ENCODE assay signal across 13 mouse cellular contexts in the genomic region with DNA sequence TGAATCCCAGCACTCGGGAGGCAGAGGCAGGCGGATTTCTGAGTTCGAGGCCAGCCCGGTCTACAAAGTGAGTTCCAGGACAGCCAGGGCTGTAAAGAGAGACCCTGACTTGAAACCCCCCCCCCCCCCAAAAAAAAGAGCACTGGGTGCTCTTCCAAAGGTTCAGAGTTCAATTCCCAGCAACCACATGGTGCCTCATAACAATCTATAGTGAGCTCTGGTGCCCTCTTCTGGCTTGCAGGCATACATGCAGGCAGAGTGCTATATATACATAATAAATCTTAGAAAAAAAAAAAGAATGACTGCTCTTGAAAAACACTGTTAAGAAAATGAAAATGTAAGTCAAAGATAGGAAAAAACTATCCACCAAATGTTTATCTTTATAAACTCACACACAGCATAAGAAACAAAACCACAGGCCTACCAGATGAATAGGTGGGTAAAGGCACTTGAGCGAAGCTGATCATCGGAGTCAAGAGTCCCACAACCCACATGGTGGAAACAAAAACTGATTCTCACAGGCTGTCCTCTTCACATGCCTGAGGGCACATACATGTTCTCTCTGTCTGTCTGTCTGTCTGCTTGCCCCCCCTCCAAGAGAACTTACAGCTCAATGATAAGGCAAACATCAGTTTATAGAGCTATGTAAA. TPM values are rescaled to one million over a fixed set of nuclear protein-coding genes. Genes with fewer than 3 reads are reported as not detected.
DNase-seq lines count a peak whose midpoint lies in the region; ATAC-seq and TF ChIP-seq lines count a peak whose summit lies in the region.
"Had no signal": no experiment of that assay in that cellular context is flagged by ENCODE, and none has a peak within 500 bp of the region (broad histone marks: within the 10 kb centered on the region; RNA-seq: fewer than 3 reads in every experiment).

No protein-coding gene starts in this region.

- DNase-seq in thymus, adult 2 months: peak; percentile 17
- DNase-seq in thymus, postnatal 36 days: no peak
- no peak for DNase-seq in Patski (ENCODE audit: low read depth, low spot score)
- peak; percentile 51 for DNase-seq in naive thymus-derived CD4-positive, alpha-beta T cell, adult 2 months (ENCODE audit: low read depth)
- no peak for DNase-seq in cerebellum, postnatal 10 days
- DNase-seq in heart, adult 9 months (ENCODE audit: low spot score in 2 of 2): no peak
- DNase-seq: heart, adult 18-20 months; left cerebral cortex, postnatal 4 days had no signal

- CTCF ChIA-PET in Patski (lab: Charles Lee): interaction anchor here (0.7 to 0.9 kb wide), 3 partner anchors 8 to 132 kb away, joined by 3 read pairs; no protein-coding TSS in a partner anchor

- TF ChIP-seq CTCF in intestine, postnatal 0 days (IDR thresholded peaks at IDR 0.05; ENCODE audit: low read depth): peak; percentile 40; the same call in 1 of the 2 replicates
- no peak for TF ChIP-seq CTCF in thymus, adult 2 months (IDR thresholded peaks at IDR 0.05; ENCODE audit: borderline replicate concordance, control insufficient read depth, extremely low read depth, insufficient read depth, low read length, poor library complexity)
- peak; percentile 22 for TF ChIP-seq CTCF in Patski (IDR thresholded peaks at IDR 0.05)

- no peak overlapping the region for H3K4me3 ChIP-seq in intestine, postnatal 0 days (ENCODE audit: low read depth, low read length)
- H3K4me3 ChIP-seq in intestine, embryonic 15.5 days (replicated peaks): no peak overlapping the region
- no peak overlapping the region for H3K4me3 ChIP-seq in thymus, adult 2 months (ENCODE audit: control insufficient read depth, insufficient read depth, low read length)
- H3K4me3 ChIP-seq: embryonic facial prominence, embryonic 13.5 days; liver, embryonic 15.5 days had no signal

- no peaks in the 10 kb centered on the region for H3K27me3 ChIP-seq in intestine, postnatal 0 days (replicated peaks; ENCODE audit: control insufficient read depth, insufficient read depth, low read length)
- no peaks in the 10 kb centered on the region for H3K27me3 ChIP-seq in intestine, embryonic 15.5 days (replicated peaks)
- no peaks in the 10 kb centered on the region for H3K27me3 ChIP-seq in thymus, adult 2 months (ENCODE audit: control insufficient read depth, insufficient read depth, low read length)
- H3K27me3 ChIP-seq in Patski: no peaks in the 10 kb centered on the region
- H3K27me3 ChIP-seq: embryonic facial prominence, embryonic 13.5 days; liver, embryonic 15.5 days had no signal

- H3K4me1 ChIP-seq in intestine, postnatal 0 days (replicated peaks; ENCODE audit: control insufficient read depth, insufficient read depth, low read length): no peaks in the 10 kb centered on the region
- peaks cover 9% of the 10 kb centered on the region; the same call in 1 of the 2 replicates for H3K4me1 ChIP-seq in intestine, embryonic 15.5 days (replicated peaks)
- peaks cover 18% of the 10 kb centered on the region for H3K4me1 ChIP-seq in thymus, adult 2 months (replicated peaks; ENCODE audit: control insufficient read depth, insufficient read depth, low read length)

- no peak overlapping the region for H3K27ac ChIP-seq in intestine, postnatal 0 days (ENCODE audit: low read depth, low read length)
- no peak overlapping the region for H3K27ac ChIP-seq in intestine, embryonic 15.5 days
- no peak overlapping the region for H3K27ac ChIP-seq in thymus, adult 2 months (ENCODE audit: control insufficient read depth, insufficient read depth, low read length)
- H3K27ac ChIP-seq: embryonic facial prominence, embryonic 13.5 days; hindbrain, postnatal 0 days; liver, embryonic 15.5 days had no signal

- over 99% methylated on average over 6 of the region's 6 CpGs for WGBS in intestine, postnatal 0 days
- 97% methylated on average over 6 of the region's 6 CpGs for WGBS in intestine, embryonic 15.5 days
- 87% methylated on average over 6 of the region's 6 CpGs for WGBS in thymus, adult 2 months

- POLR2A ChIA-PET in Patski (lab: Charles Lee): interaction anchor here (1.1 kb wide), 1 partner anchor 18 kb away, joined by 3 read pairs; no protein-coding TSS in a partner anchor

- no peak overlapping the region for H3K4me2 ChIP-seq in intestine, postnatal 0 days (replicated peaks; ENCODE audit: low read depth)
- no peak overlapping the region for H3K4me2 ChIP-seq in intestine, embryonic 15.5 days (replicated peaks)
- H3K4me2 ChIP-seq: embryonic facial prominence, embryonic 13.5 days; liver, embryonic 15.5 days had no signal

- ATAC-seq in intestine, postnatal 0 days: no peak
- no peak for ATAC-seq in intestine, embryonic 15.5 days
- ATAC-seq in Patski: no peak
- ATAC-seq: hindbrain, postnatal 0 days had no signal

- in situ Hi-C loops in Patski (cut with MboI; ENCODE audit: low pct_unique_long_range_greater_than_20kb): no loop called here

- H3K9ac ChIP-seq in intestine, postnatal 0 days (ENCODE audit: low read depth, low read length): no peak overlapping the region
- no peak overlapping the region for H3K9ac ChIP-seq in intestine, embryonic 15.5 days
- H3K9ac ChIP-seq: embryonic facial prominence, embryonic 13.5 days; liver, embryonic 15.5 days had no signal

- H3K36me3 ChIP-seq in intestine, postnatal 0 days (ENCODE audit: control insufficient read depth, insufficient read depth): no peaks in the 10 kb centered on the region; the same call in 1 of the 2 replicates
- H3K36me3 ChIP-seq in intestine, embryonic 15.5 days: no peaks in the 10 kb centered on the region
- peaks cover 3% of the 10 kb centered on the region; the same call in 1 of the 2 replicates for H3K36me3 ChIP-seq in thymus, adult 2 months (ENCODE audit: control insufficient read depth, insufficient read depth, low read length)
- H3K36me3 ChIP-seq: liver, embryonic 15.5 days had no signal

- no peaks in the 10 kb centered on the region for H3K9me3 ChIP-seq in intestine, postnatal 0 days (ENCODE audit: control insufficient read depth)
- no peaks in the 10 kb centered on the region for H3K9me3 ChIP-seq in intestine, embryonic 15.5 days
- H3K9me3 ChIP-seq: embryonic facial prominence, embryonic 13.5 days; liver, embryonic 15.5 days had no signal

- no peak for TF ChIP-seq POLR2A in thymus, adult 2 months (IDR thresholded peaks at IDR 0.05; ENCODE audit: control insufficient read depth, extremely low read depth, insufficient read depth, low read length, poor library complexity)

RNA-seq across cellular contexts. Expression of a gene that starts 53.7 kb away (rescaled TPM):
- polyA plus RNA-seq in intestine, postnatal 0 days (2015; fragmentation: Nextera tagmentation; extraction: Ambion mirVana): 29.6 and 32.0 TPM in 2 replicates
- 23.2 and 29.7 TPM in 2 replicates for polyA plus RNA-seq in intestine, embryonic 15.5 days (2015; fragmentation: Nextera tagmentation; extraction: Ambion mirVana)
- 182 and 287 TPM in 2 replicates for polyA plus RNA-seq in thymus, adult 2 months (2012; rRNA removed)
- polyA plus RNA-seq in Patski (2021): 68.0 TPM

Comparison
In these comparisons a context has a peak if more than half of its experiments do, and no peak if none do; other contexts are left out.
1. DNase-seq: peak in thymus, adult 2 months (single experiment) and naive thymus-derived CD4-positive, alpha-beta T cell, adult 2 months (single experiment); none in thymus, postnatal 36 days (0 of 2), Patski (single experiment), cerebellum, postnatal 10 days (0 of 2) and heart, adult 9 months (0 of 2).